Mouse (Mus musculus) E14TG2a.4 (cell line): Measurements from ENCODE around the gene Pkp4.

Experiments
- H3K27me3 ChIP-seq: 2 replicates; pipeline ENCODE4 v1.6.1; 2014; ENCODE audit warnings: low read length, control low read depth; ENCODE audit not compliant: insufficient read depth
- H3K36me3 ChIP-seq: 2 replicates; pipeline ENCODE4 v1.6.1; 2014; ENCODE audit warnings: low read length, control low read depth; ENCODE audit not compliant: insufficient read depth
- H3K4me1 ChIP-seq: replicated peaks from 2 replicates; pipeline ENCODE4 v1.6.1; 2014; ENCODE audit warnings: low read depth, low read length, control low read depth
- H3K4me3 ChIP-seq: replicated peaks from 2 replicates; pipeline ENCODE4 v1.5.1; 2014; ENCODE audit warnings: mild to moderate bottlenecking, low read length
- H3K9me3 ChIP-seq: 2 replicates; pipeline ENCODE4 v1.6.1; 2014; ENCODE audit warnings: low read length, control low read depth
- CTCF ChIP-seq: conservative IDR thresholded peaks from 2 replicates; pipeline ENCODE4 v1.5.1; 2014; ENCODE audit warnings: low read length
- NANOG ChIP-seq: IDR thresholded peaks from 2 replicates; pipeline ENCODE4 v1.6.1; 2014; ENCODE audit warnings: borderline replicate concordance, low read length, mixed read lengths
- POU5F1 ChIP-seq: IDR thresholded peaks from 2 replicates; pipeline ENCODE4 v1.6.1; 2014; ENCODE audit warnings: low read length, borderline replicate concordance

The Pkp4 gene

DNA sequence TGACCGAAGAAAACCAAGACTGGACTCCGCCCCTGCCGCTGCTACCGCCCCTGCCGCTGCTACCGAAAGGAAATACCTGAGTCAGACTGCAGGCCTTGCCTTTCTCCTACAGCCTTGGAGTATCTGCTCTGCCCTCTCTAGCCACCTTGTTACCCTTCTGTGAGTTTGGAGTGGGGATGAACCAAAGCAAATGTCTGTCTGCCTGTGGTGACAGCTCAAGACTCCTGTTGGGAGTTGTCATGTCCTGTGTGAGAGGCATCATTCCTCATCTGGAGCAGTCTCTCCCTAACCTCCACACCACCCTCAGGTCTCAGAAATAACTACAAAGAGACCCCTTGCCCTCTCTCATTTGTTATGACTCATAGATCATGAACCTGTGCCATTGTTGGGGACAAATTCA lies 122.3 kb downstream of the Pkp4 start:
- Histone ChIP-seq H3K36me3 (peaks cover 20% of the 10 kb centered on the region), H3K4me3 (no peak overlapping the region), H3K9me3 (no peaks in the 10 kb centered on the region), H3K4me1 (peaks cover 51% of the 10 kb centered on the region), H3K27me3 (no peaks in the 10 kb centered on the region)
- TF ChIP-seq NANOG, result no peak
- no peak for TF ChIP-seq CTCF
- TF ChIP-seq POU5F1, result no peak

- TF ChIP-seq POU5F1, result no peak
- no peak for TF ChIP-seq CTCF
- TF ChIP-seq NANOG, result no peak; the same call in 1 of the 2 replicates
Measured at GRCm38 (mm10) chr2:59284216-59284615, 123.6 kb downstream of the Pkp4 start.

GRCm38 (mm10) chr2:59284734-59285490 lies 124.3 kb downstream of the Pkp4 start:
- Histone ChIP-seq H3K36me3 (peaks cover 20% of the 10 kb centered on the region), H3K4me1 (peaks cover 60% of the 10 kb centered on the region), H3K4me3 (no peak overlapping the region), H3K9me3 (no peaks in the 10 kb centered on the region), H3K27me3 (no peaks in the 10 kb centered on the region)
- TF ChIP-seq CTCF (no peak), NANOG (no peak), POU5F1 (no peak)

More at GRCm38 (mm10) chr2:59284216-59284615, 123.6 kb downstream of the Pkp4 start:
- H3K4me3 ChIP-seq, result no peak overlapping the region
- peaks cover 53% of the 10 kb centered on the region for H3K4me1 ChIP-seq
- no peaks in the 10 kb centered on the region for H3K27me3 ChIP-seq
- H3K9me3 ChIP-seq, result no peaks in the 10 kb centered on the region
- H3K36me3 ChIP-seq, result peaks cover 20% of the 10 kb centered on the region

DNA sequence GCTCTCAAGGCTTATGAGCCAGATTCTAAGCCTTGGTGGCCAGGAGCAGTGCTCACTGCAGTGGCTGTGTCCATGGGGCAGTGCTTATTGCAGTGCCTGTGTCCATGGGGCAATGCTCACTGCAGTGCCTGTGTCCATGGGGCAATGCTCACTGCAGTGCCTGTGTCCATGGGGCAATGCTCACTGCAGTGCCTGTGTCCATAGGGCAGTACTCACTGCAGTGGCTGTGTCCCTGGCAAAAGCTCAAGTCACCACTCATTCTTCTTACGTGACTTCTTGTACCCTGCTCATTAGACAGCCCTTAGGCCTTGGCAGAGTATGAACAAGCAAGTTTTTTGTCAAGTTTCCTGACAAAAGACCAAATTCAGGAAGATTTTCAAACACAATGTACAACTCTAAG lies 124.9 kb downstream of the Pkp4 start:
- Histone ChIP-seq H3K4me3 (no peak overlapping the region), H3K4me1 (peaks cover 59% of the 10 kb centered on the region), H3K9me3 (no peaks in the 10 kb centered on the region), H3K36me3 (peaks cover 25% of the 10 kb centered on the region), H3K27me3 (no peaks in the 10 kb centered on the region)
- no peak for TF ChIP-seq CTCF
- TF ChIP-seq POU5F1, result no peak
- TF ChIP-seq NANOG, result no peak

GRCm38 (mm10) chr2:59286247-59286646 lies 125.6 kb downstream of the Pkp4 start:
- Histone ChIP-seq H3K9me3 (no peaks in the 10 kb centered on the region), H3K36me3 (peaks cover 29% of the 10 kb centered on the region), H3K4me3 (no peak overlapping the region), H3K4me1 (peaks cover 58% of the 10 kb centered on the region), H3K27me3 (no peaks in the 10 kb centered on the region)
- TF ChIP-seq NANOG (no peak), CTCF (no peak), POU5F1 (no peak)

DNA sequence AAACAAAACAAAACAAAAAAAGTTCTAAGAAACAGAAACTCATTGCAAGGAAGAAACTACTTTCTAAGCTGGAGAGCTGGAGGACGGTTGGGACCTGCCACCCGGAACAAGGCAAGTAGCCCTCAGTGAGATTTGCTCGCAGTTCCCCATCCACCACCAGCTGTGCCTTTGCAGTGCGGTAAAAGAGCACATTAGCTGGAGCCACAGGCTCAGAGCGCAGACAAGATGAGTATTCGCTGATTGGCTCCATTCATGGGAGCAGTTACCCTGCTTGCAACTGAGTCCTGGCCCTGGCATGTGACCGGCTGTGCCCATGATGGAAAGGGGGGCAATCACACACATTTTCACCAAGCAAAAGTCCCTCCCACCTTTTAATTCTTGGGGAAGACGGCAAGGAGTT lies 127.0 kb downstream of the Pkp4 start:
- Histone ChIP-seq H3K4me3 (no peak overlapping the region), H3K4me1 (peaks cover 50% of the 10 kb centered on the region), H3K36me3 (peaks cover 29% of the 10 kb centered on the region), H3K27me3 (no peaks in the 10 kb centered on the region), H3K9me3 (no peaks in the 10 kb centered on the region)
- TF ChIP-seq CTCF (no peak), POU5F1 (no peak), NANOG (no peak)

DNA sequence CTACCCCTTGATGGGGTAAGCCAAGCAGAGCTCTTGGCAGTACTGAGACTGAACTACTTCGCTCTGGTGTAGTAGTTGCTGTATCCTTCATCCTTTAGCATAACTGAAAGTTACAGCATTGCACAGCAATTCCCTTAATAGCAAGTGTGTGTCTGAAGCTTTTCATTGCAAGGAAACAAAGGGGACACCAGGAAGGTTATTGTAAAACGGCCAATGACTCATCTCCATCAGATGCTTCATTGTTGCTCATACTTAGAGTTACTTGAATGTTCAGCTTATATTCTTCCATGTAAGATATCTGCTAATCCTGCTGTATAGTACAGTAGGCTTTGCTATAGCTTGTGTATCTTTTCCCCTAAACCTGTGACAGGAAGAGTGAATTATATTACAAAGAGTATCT lies 128.8 kb downstream of the Pkp4 start:
- TF ChIP-seq POU5F1, result no peak
- TF ChIP-seq CTCF, result no peak
- TF ChIP-seq NANOG, result no peak
- Histone ChIP-seq H3K4me3 (no peak overlapping the region), H3K27me3 (no peaks in the 10 kb centered on the region), H3K4me1 (peaks cover 34% of the 10 kb centered on the region), H3K9me3 (no peaks in the 10 kb centered on the region), H3K36me3 (peaks cover 31% of the 10 kb centered on the region)

DNA sequence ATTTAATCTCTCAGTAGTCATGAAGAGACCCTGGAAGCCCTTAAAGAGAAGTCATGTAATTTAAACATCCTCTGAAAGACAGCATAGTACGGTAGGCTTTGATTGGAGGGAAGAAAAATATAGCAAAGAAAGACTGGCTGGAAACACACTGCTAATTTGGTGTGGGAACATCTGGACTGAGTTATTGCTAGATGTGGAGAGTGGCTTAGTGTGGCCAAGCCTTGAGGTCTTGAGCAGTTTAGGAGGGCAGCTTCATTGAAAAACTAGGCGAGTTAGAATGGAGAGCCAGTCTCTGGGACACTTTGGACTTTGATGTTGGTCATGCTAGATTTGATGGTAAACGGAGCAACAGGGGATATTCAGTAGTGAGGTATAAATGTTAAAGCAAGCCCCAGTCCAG lies 129.7 kb downstream of the Pkp4 start:
- Histone ChIP-seq H3K4me3 (no peak overlapping the region), H3K9me3 (no peaks in the 10 kb centered on the region), H3K27me3 (no peaks in the 10 kb centered on the region), H3K4me1 (peaks cover 34% of the 10 kb centered on the region), H3K36me3 (peaks cover 31% of the 10 kb centered on the region)
- TF ChIP-seq NANOG (no peak), CTCF (no peak)

GRCm38 (mm10) chr2:59299831-59300230 lies 139.2 kb downstream of the Pkp4 start:
- Histone ChIP-seq H3K9me3 (no peaks in the 10 kb centered on the region), H3K36me3 (peaks cover 56% of the 10 kb centered on the region), H3K27me3 (no peaks in the 10 kb centered on the region), H3K4me3 (no peak overlapping the region), H3K4me1 (peaks cover 27% of the 10 kb centered on the region)
- no peak for TF ChIP-seq CTCF
- no peak for TF ChIP-seq POU5F1
- TF ChIP-seq NANOG, result no peak
